Mouse (Mus musculus) kidney, adult 2 months (tissue): ENCODE data around the gene Tfec. TPM values are rescaled to one million over a fixed set of nuclear protein-coding genes. Genes with fewer than 3 reads are reported as not detected.
A peak's percentile ranks its signal among the peaks of the same experiment; 100 is the strongest.

ENCODE experiments used
- DNase-seq: peaks from one replicate; pipeline ENCODE4 v3.0.0; 2021
- H3K27ac ChIP-seq: fragments of 200-500 bp; 2 replicates; pipeline ENCODE4 v1.5.1; 2012; ENCODE audit warnings: low read depth, low read length, control low read depth, inconsistent platforms; ENCODE audit not compliant: insufficient read depth
- H3K27me3 ChIP-seq: fragments of 200-500 bp; replicated peaks from 2 replicates; pipeline ENCODE4 v1.6.1; 2012; ENCODE audit warnings: mild to moderate bottlenecking, moderate library complexity, low read length, inconsistent platforms; ENCODE audit not compliant: control insufficient read depth, insufficient read depth
- H3K36me3 ChIP-seq: fragments of 200-500 bp; 2 replicates; pipeline ENCODE4 v1.6.1; 2012; ENCODE audit warnings: mild to moderate bottlenecking, moderate library complexity, low read length, inconsistent platforms; ENCODE audit not compliant: control insufficient read depth, insufficient read depth
- H3K4me1 ChIP-seq: fragments of 200-500 bp; 2 replicates; pipeline ENCODE4 v1.6.1; 2011; ENCODE audit warnings: low read length; ENCODE audit not compliant: control insufficient read depth, insufficient read depth
- H3K4me3 ChIP-seq: fragments of 200-500 bp; 2 replicates; pipeline ENCODE4 v1.5.1; 2011; ENCODE audit warnings: mild to moderate bottlenecking, low read depth, low read length, control low read depth; ENCODE audit not compliant: insufficient read depth
- CTCF ChIP-seq: fragments of 200-500 bp; conservative IDR thresholded peaks from 2 replicates; pipeline ENCODE4 v1.5.1; 2011; ENCODE audit warnings: low read depth, mild to moderate bottlenecking, control low read depth, low read length, moderate library complexity, mixed read lengths; ENCODE audit not compliant: insufficient read depth, insufficient read length
- POLR2A ChIP-seq: fragments of 200-500 bp; IDR thresholded peaks from one replicate; pipeline ENCODE4 v1.6.1; 2011; ENCODE audit warnings: low read depth, low read length, control low read depth
- WGBS: fragments of 180-500 bp; shearing (Covaris S2); methylation state at CpG from one replicate; pipeline ENCODE4 v1.1.7; 2018; 5-methylcytosine and 5-hydroxymethylcytosine counted together
- polyA plus RNA-seq: library from polyadenylated mRNA; depleted of rRNA; stranded (reverse); fragments of >200 nt; gene quantifications from 2 replicates; pipeline ENCODE4 v1.2.3, GENCODE M21; 2012

Gene Tfec
- polyA plus RNA-seq, 1 experiment: 9.3 TPM

- Histone ChIP-seq H3K27ac (no peak overlapping the region), H3K4me3 (no peak overlapping the region), H3K4me1 (no peaks in the 10 kb centered on the region), H3K36me3 (no peaks in the 10 kb centered on the region), H3K27me3 (no peaks in the 10 kb centered on the region)
- WGBS: 58% methylated on average over 5 of the region's 5 CpGs
- TF ChIP-seq POLR2A (no peak), CTCF (no peak)
- no peak for DNase-seq
These were observed 14.5 kb downstream of the Tfec start for GRCm38 (mm10) chr6:16883537-16884307.

DNA sequence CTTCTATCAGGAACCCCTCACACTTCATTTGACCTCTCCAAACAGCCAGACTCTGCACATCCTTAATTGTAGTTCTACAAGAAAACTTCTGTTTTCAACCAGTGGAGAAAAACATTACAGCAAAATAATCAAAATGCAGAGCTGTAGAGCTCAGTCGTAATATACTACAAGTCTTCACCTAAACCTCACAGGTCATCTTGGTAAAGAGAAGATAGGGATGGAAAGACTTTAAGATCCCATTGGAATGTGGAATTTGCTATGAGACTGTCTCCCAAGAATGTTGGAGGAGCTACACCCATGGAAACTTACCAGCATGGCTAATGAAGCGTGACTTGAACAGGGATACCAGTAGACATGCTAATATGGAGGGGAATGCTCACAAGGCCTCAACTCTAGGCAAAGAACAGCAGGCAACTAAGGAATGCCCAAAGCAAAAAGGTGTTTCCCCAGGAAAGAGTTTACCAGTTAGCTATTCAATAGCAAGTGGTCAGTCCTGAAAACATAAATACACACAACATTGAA lies 24.2 kb downstream of the Tfec start:
- Histone ChIP-seq H3K4me1 (no peaks in the 10 kb centered on the region), H3K4me3 (no peak overlapping the region), H3K36me3 (no peaks in the 10 kb centered on the region), H3K27me3 (no peaks in the 10 kb centered on the region), H3K27ac (no peak overlapping the region)
- WGBS: 90% methylated on average over 2 of the region's 2 CpGs
- no peak for DNase-seq
- TF ChIP-seq POLR2A (no peak), CTCF (no peak)

DNA sequence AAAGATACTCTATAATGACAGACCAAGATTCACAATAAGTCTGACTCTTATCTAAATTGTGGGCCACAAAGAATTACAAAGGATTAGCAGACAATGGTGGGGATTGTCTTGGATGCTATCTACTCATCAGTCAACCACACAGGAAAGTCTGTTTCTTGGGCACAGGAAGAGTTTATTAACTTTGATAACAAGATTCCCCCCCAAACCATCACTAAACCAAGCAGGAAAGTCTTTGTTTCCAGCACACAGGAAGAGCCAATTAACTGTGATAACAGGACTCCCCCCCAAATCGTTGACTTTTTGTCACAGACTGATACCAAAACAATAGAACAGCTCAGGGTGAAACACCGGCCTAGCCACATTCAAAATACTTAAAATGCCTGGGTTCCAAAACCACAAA lies 28.2 kb downstream of the Tfec start:
- no peaks in the 10 kb centered on the region for H3K4me1 ChIP-seq
- H3K36me3 ChIP-seq: no peaks in the 10 kb centered on the region
- no peak overlapping the region for H3K4me3 ChIP-seq
- no peak for DNase-seq
- H3K27ac ChIP-seq: no peak overlapping the region
- no peaks in the 10 kb centered on the region for H3K27me3 ChIP-seq
- 52% methylated on average over 2 of the region's 2 CpGs for WGBS
- TF ChIP-seq CTCF (no peak), POLR2A (no peak)

GRCm38 (mm10) chr6:16868314-16868713 lies 29.9 kb downstream of the Tfec start:
- no peaks in the 10 kb centered on the region for H3K4me1 ChIP-seq
- no peak overlapping the region for H3K27ac ChIP-seq
- no peak for DNase-seq
- H3K27me3 ChIP-seq: no peaks in the 10 kb centered on the region
- H3K4me3 ChIP-seq: no peak overlapping the region
- WGBS: 83% methylated on average over 2 of the region's 2 CpGs
- H3K36me3 ChIP-seq: no peaks in the 10 kb centered on the region
- TF ChIP-seq CTCF: no peak
- TF ChIP-seq POLR2A: no peak

DNA sequence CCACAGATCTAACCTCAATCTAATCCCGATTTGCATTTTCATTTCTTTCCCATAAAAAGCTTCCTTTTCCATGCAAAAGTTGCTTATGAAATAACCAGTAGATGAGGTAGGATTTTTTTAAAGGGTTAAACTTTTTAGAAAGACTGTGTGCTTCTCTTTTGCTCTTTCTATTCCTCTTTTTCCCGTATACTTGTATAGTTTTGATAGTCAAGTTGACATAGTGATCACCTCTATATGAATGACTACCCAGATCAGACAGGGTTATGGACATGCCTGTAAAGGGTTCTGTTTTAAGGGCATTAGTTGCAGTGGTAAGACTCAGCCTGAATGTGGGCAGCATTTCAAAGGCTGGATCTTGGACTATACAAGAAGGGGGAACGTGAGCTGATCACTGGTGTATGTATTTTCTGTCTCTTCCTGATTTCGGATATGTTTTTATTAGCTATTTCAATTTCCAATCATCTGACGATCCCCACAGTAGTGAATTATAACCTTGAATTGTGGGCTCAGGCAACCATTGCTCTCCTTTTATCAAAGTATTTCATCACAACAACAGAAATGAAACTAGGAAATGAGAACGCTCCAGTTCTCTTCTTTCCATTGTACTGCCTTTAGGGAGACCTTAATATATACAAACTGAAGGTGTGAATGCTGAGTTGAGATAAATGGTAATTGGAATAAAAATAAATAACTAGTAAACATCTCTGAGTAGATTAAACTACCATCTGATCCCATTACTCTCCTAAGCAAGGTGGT lies 35.3 kb downstream of the Tfec start:
- no peak overlapping the region for H3K27ac ChIP-seq
- H3K27me3 ChIP-seq: no peaks in the 10 kb centered on the region
- H3K4me3 ChIP-seq: no peak overlapping the region
- H3K36me3 ChIP-seq: no peaks in the 10 kb centered on the region
- no peaks in the 10 kb centered on the region for H3K4me1 ChIP-seq
- TF ChIP-seq CTCF (no peak), POLR2A (no peak)
- WGBS: 93% methylated on average over 6 of the region's 6 CpGs
- no peak for DNase-seq

DNA sequence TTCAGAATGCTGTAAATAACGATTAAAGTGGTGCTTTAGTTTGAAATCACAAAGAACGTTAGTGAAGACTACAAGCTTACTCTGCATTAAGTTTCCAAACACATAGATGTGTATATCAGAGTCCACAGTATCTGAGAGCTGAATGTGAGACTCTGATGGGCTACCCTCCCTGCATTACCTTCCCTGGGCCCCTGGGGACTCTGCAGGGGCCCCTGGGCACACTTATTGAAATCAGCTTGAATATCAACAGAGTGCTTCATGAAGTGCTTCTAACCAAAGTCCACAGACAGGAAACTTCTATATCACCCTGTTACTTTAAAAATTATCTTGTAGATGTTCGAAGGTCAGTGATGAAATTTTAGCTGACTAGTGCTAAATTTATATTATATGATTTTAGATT lies 36.2 kb downstream of the Tfec start:
- no peaks in the 10 kb centered on the region for H3K4me1 ChIP-seq
- no peak for DNase-seq
- no peaks in the 10 kb centered on the region for H3K36me3 ChIP-seq
- no peak overlapping the region for H3K4me3 ChIP-seq
- H3K27me3 ChIP-seq: no peaks in the 10 kb centered on the region
- no peak overlapping the region for H3K27ac ChIP-seq
- WGBS: 85% methylated on average over 3 of the region's 3 CpGs
- TF ChIP-seq CTCF (no peak), POLR2A (no peak)

GRCm38 (mm10) chr6:16855879-16856545 lies 42.2 kb downstream of the Tfec start:
- Histone ChIP-seq H3K27me3 (no peaks in the 10 kb centered on the region), H3K36me3 (no peaks in the 10 kb centered on the region), H3K27ac (peak overlapping the region; percentile 56; the same call in 1 of the 2 replicates), H3K4me1 (no peaks in the 10 kb centered on the region; the same call in 1 of the 2 replicates), H3K4me3 (no peak overlapping the region; the same call in 1 of the 2 replicates)
- peak; percentile 91 for DNase-seq
- no peak for TF ChIP-seq CTCF
- TF ChIP-seq POLR2A: no peak
- 62% methylated on average over 7 of the region's 7 CpGs for WGBS
